Mouse (Mus musculus): ENCODE results near the gene Plppr2. TPM values are rescaled to one million over a fixed set of nuclear protein-coding genes. Genes with fewer than 3 reads are reported as not detected.

The Plppr2 gene
- polyA plus RNA-seq, 1 experiment = 14.5 TPM

- no peak for DNase-seq (ENCODE audit: low spot score)
Measured at GRCm38 (mm10) chr9:21932445-21933137, 4.2 kb upstream of the Plppr2 start.

- DNase-seq (ENCODE audit: low spot score) = no peak
Measured at GRCm38 (mm10) chr9:21934021-21934420, 2.8 kb upstream of the Plppr2 start.

GRCm38 (mm10) chr9:21935466-21936131, 1.2 kb upstream of the Plppr2 start:
- no peak for DNase-seq (ENCODE audit: low spot score)

GRCm38 (mm10) chr9:21937711-21938175, 910 bp downstream of the Plppr2 start:
- DNase-seq (ENCODE audit: low spot score) = no peak

DNA sequence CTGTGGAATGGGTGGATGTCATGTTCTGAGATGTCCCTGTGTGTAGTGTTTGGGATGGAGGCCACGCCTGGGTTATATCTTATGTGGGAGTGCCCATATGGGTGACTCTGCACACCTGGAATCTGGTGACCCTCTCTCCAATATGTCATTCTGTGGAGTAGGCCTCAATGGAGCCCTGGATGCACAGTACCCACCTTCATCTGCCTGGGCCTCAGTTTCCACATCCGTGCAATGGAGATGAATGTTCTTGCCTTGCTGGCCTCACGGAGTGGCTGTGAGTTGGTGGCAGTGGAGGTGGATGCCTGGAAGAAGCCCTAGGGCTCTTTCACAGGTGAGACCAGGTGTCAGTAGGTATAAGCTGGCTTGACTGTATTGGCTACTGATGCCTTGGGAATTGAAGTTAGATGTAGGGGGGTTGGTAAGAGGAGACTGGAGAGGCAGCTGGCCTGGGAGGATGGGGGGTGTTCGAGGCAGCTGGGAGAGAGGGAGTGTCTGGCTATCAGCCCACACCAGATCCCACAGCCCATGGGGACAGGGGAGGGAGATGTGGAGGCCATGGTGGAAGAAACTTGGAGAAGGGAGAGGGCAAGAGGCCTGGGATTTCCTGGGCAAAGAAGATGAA, 1.5 kb downstream of the Plppr2 start:
- no peak for DNase-seq (ENCODE audit: low spot score)

DNA sequence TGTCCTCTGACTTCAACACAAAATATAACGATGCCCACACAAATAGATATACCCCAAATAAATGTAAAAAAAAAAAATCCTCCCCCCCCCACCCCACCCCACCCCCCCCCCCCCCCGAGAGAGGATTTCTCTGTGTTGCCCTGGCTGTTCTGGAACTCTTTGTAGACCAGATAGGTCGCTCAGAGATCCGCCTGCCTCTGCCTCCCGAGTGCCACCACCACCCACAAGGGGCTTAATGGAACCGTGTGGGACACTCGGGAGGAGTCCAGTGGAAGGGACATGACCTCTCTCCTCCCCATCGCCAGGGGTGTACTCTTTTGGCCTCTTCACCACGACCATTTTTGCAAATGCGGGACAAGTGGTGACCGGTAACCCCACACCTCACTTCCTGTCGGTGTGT, 6.2 kb downstream of the Plppr2 start:
- no peak for DNase-seq (ENCODE audit: low spot score)

GRCm38 (mm10) chr9:21943638-21944037, 6.8 kb downstream of the Plppr2 start:
- DNase-seq (ENCODE audit: low spot score) = no peak

- no peak for DNase-seq (ENCODE audit: low spot score)
Measured at GRCm38 (mm10) chr9:21944267-21944666, 7.4 kb downstream of the Plppr2 start.

DNA sequence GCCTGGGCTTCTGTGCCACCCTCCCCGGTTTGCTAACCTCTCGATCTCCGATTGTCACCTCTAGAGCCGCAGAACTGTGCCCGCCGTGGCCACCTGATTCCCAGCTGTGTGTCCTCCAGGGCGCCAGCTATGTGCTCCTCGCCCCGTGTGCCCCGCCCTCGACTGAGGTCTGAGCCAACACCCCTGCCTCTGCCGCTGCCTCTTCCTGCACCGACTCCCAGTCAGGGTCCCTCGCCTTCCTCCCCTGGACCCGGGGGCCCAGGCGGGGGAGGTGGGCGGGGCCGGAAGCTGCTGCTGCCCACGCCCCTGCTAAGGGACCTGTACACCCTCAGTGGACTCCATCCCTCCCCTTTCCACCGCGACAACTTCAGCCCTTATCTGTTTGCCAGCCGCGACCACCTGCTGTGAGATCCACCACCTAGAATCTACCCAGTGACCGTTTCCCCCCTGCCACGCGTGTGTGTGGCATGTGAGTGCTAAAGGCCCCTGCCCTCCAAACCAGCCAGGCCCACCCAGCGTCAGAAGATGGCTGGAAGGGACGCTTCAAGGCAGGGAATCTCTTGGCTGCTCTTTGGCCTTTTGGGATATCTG, 10.8 kb downstream of the Plppr2 start:
- no peak for DNase-seq (ENCODE audit: low spot score)

GRCm38 (mm10) chr9:21948146-21948545, 11.3 kb downstream of the Plppr2 start:
- no peak for DNase-seq (ENCODE audit: low spot score)

- DNase-seq (ENCODE audit: low spot score) = no peak
Measured at GRCm38 (mm10) chr9:21948790-21949189, 12.0 kb downstream of the Plppr2 start.

DNA sequence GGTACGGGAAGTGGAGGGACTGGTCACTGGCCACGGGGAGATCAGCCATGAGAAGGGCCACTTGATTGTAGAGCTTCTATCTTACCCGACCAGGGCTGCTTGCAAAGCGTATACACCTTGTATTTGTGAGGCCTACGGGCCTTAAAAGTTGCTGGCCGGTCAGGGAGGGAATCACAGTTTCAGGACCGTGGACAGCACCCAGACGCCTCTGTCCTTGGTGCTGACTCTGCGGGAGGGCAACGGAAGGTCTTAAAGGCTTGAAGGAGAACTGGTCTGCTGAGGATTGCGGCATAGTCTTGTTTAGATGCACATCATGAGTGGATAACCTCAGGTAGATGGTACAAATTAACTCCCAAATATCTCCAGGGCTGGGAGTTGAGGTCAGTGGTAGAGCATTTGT, 13.5 kb downstream of the Plppr2 start:
- no peak for DNase-seq (ENCODE audit: low spot score)

- no peak for DNase-seq (ENCODE audit: low spot score)
Measured at GRCm38 (mm10) chr9:21951977-21952376, 15.1 kb downstream of the Plppr2 start.

GRCm38 (mm10) chr9:21953600-21953999, 16.8 kb downstream of the Plppr2 start:
- DNase-seq (ENCODE audit: low spot score) = no peak

- no peak for DNase-seq (ENCODE audit: low spot score)
Measured at GRCm38 (mm10) chr9:21954635-21955034, 17.8 kb downstream of the Plppr2 start.

DNA sequence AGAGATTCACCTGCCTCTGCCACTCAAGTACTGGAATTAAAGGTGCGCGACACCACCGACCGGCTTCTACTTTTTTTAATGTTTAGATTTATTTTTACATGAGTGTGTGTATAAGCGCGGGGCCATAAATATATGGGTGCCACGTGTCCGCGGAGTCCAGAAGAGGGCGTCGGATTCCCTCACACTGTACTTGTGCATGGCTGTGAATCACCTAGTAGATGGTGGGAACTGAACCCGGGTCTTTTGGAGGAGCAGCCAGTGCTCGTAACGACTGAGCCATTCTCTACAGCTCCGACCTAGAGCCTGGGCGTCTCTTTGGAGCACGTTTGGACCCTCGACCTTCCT, 18.4 kb downstream of the Plppr2 start:
- DNase-seq (ENCODE audit: low spot score) = no peak

DNA sequence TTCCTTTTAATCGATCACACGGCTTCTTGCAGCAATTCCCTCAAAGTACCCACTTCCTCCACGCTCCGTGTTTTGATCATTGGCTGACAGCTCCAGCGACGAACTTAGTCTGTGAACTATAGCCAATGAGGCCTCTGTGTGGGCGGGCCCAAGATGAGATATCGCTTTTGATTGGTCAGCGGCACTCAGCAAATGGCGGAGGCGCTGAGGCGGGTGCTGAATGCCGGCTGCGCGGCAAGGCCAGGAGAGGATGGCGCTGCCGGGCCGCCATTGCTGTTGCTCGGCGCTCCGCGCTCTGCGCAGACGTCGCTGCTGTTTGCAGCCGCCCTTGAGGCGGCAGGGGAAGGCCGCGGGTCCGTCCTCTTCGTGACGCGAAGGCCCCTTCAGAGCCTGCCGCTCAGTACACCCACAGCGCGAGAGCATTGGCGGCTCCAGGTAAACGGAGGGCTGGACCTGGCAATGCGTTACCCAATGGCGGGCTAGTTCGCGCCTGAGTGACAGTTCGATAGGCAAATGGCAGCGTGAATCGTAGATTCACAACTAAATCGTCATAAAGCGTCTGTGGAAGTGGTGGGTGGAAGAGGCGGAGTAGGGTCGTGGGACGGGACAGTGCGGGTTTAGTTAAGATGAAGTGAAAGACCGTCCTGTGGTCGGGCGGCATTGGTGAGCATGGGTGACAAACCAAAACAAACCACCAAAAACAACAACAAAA, 18.9 kb downstream of the Plppr2 start, which contains the start of gene Swsap1:
Gene Swsap1 (plus strand): TSS at position 186 of the 712 bp plus-strand sequence.
- peak; percentile 98 for DNase-seq (ENCODE audit: low spot score)

- DNase-seq (ENCODE audit: low spot score) = no peak
Measured at GRCm38 (mm10) chr9:21958372-21958771, 21.5 kb downstream of the Plppr2 start.

- no peak for DNase-seq (ENCODE audit: low spot score)
Measured at GRCm38 (mm10) chr9:21959244-21959643, 22.4 kb downstream of the Plppr2 start.

- no peak for DNase-seq (ENCODE audit: low spot score)
Measured at GRCm38 (mm10) chr9:21960135-21960534, 23.3 kb downstream of the Plppr2 start.

GRCm38 (mm10) chr9:21960558-21961208, 23.9 kb downstream of the Plppr2 start:
- DNase-seq (ENCODE audit: low spot score) = no peak

Measured in urinary bladder, adult 2 months (tissue).